Mouse (Mus musculus) T-helper 2 cell (primary cell): ENCODE data around the gene Lag3.

Experiments
- in situ Hi-C: fragments of 300-600 bp; cut with MboI, MseI; formaldehyde crosslinking; loops from one replicate; pipeline ENCODE4 v1.15.1; 2025; ENCODE audit warnings: high pct_unique_total_duplicates

Lag3 gene

DNA sequence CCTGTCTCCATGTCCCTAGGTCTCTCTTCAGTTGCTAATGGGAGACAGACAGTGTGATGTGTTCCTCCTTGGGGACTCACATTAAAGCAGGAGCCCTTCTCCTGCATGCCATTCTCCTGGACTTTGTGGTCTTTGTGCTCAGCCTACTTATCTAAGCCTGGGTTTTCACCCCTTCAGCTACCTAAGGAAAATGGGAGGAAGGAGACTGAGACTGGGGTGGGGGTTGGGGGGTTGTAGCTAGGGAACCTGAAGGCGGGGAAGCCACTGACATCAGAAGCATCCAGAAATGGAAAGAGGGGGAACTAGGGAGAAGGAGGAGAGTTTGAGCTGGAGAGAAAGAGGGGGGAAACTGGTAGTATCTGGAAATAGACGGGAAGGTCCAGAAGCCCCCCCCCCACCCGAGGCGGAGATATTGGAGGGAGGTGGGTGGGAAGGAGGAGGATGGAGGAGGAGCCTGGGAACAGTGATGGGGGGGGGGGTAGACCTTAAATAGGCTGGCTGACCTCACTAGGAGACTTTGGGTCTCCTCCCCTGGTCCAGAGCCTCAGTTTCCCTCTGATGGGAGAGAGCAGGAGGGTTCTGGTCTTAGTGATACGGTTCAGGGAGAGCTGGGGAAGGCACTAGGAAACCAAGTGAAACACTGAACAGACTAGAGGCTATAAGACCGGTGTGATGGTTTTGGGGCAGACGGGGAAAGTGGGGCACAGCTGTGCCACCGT, 48.9 kb downstream of the Lag3 start:
- in situ Hi-C loops: no loop called here

DNA sequence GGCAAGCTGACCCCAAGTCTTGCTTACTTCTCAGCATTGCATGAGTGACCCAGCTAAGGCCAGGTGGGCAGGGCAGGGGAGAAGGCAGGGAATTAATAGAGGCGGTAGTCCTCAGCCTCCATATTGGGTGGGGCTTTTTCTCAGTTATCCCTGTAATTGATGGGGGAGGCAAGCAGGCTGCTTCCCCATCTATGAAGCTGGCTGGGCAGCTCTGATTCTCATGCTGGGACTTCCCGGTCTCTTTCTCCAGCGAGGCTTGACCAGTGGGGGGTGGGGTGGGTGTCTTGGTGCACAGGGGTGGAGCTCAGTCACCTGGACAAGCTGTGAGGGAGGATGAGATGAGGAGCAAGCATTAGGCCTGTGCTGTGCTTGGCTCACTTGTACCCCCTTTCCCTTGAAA, 49.7 kb downstream of the Lag3 start:
- in situ Hi-C loops: no loop called here

DNA sequence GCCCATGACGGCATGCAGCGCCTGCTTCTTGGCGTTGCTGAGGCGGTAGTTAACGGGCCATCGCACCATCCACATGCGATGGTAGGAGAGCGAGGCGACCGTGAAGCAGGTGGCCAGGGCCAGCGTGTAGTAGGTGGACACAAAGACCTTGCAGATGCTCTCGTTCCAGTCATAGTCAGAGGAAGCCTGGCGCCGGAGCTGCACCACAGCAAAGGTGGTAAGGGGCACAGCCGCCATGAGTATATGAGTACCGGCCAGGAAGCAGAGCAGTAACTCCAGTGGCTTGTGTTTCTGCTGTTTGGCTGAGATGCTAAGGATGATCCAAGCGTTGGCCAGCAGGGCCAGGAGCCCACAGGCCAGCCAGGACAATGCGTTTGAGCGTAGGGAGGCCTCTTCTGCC, 50.2 kb downstream of the Lag3 start:
- in situ Hi-C loops: no loop called here

DNA sequence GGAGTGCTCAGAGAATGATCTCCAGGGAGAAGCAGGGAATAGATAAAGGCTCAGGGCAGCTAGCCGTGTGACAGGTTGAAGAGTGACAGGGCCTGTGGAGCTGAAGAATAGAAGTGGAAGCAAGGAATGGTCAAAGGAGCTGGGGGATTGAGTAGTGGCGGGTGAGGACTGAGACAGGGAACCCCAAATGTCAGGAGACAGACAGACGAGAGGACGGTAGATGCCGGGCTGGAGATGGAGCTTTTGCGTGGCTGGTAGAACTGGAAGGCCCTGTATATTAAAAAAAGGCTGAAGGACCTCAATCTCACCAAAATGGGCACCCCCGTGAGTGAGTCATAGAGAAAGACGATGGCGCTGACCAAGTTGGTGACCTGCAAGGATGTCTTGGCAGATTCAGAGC, 51.0 kb downstream of the Lag3 start:
- in situ Hi-C loops: no loop called here

DNA sequence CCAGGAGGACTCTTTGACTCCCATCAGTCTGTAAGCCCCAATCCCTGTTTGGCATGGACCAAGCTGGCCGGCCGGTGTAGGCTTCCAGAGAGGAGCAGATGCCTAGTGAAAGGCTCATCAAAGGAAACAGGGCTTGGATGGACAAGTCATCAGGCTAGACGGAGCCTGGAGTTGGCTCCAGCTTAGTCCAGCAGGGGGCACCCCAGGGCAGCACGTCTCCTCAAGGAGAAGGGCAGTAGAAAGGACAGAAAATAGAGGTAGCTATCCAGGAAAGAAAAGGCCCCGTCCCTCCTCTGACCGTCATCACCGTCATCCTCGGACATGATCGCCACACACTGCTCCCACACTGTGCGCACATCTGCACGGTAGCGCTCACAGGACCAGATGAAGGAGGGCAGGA, 51.8 kb downstream of the Lag3 start:
- in situ Hi-C loops: loop anchor here (5.0 to 10.0 kb wide), 2 partner anchors 73 to 175 kb away; partner anchors contain the start of genes Ing4 and Mlf2

DNA sequence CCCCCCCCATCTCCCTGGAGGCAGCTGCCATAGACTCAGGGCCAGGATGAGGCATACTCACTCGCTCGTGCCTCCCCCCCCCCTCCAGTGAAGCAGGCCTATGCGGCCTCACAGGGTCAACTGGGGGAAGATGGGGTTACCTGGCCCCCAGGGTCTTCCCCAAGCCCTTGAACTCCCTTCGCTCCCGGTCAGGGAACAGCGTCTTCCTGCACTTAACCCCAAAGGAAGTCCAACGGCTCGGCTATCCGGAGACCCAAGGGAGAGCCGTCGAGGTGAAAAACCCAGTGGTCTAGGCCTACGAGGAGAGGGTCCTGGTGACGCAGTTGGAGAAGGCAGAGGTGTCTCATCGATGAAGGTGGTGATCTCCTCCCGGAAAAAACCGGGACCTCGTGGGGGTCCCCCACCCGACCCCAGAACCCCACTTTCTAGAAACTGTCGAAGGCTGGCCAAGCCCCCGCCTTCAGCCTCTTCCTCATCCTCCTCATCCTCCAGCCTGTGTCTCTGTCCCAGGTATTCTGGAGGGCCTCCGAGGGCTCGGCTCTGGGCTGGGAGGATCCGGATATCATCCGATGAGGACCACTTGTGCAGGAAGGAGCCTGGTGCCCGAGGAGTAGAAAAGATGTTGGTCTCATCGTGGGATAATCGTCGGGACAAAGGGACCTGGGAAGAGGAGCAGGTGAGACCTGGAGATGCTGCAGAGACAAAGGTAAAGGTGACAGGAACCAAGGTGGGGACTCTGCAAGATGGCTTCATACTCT, 52.8 kb downstream of the Lag3 start:
- in situ Hi-C loops: loop anchor here (5.0 to 10.0 kb wide), 2 partner anchors 74 to 176 kb away; partner anchors contain the start of genes Ing4 and Mlf2

DNA sequence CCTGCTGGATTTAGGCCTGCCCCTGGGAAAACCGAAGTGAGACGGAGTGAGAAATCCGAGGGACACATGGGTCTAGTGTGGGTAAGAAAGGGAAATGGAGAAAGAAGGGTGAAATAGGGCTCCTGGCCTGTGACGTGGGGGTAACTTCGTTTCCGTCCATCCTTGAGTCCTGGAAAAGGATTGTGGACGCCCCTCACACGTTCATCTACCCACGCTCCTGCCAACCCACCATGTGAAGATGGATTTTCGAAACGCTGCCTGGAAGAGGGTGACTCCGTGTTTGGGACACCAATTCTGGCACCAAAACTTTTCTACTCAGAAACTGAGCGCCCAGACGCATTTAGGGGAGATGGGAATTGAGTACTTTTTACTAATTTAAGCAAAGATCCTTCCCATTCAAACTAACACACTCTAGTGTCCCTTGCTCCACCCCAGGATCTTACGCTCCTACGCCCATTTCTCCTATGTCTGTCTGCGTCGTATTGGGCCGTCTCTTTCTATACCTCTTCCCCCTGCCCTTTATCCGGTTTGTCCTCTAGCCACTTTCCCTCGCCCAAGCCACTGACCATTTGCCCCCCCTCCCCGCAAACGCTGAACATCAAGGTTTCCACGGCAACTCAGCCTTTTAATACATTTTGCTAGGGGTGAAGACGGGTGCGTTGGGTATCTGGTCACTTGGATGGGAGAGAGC, 53.5 kb downstream of the Lag3 start:
- in situ Hi-C loops: loop anchor here (5.0 to 10.0 kb wide), 2 partner anchors 74 to 177 kb away; partner anchors contain the start of genes Ing4 and Mlf2

DNA sequence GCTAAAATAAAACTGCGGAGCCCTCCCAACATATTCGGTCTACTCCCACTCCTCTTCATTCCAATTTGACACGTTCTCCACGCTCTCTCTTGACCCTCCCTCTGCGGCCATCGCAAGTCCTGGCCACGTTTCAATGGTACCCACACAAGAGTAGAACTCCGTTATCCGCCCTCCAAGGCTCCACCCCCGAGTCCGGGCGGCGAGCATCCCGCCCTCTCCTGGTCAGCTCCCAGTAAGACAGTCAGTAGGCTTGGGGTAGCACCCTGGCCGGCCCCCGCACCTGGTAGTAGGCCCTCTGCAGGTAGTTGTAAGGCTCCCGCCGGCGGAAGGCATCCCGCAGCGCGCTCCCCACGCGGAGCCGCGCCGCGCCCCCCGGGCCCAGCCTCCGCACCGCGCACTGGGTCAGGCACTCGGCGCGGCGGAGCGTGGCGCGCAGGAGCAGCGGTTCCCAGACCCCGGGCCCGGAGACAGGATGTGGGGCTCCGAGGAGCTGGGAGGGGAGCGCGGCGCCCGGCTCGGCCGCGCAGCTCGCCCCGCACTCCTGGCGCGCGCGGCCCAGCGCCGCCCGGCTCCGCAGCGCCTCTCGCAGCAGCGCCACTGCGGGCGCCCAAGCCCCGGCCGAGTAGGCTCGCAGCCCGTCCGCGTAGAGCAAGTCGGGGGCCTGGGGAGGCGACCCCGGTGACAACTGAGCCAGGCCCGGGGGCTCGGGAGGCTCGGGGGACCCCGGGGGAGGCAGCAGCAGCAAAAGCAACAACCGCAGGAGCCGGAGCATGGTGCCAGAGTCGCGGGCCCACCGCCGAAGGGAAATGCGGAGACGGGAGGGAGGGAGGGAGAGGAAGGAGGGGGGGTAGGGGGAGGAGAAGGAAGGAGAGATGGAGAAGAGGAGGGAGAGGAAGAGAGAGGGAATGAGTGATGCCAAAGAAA, 54.3 kb downstream of the Lag3 start, which contains the start of gene P3h3:
Gene P3h3 (minus strand): TSS at position 837 of the 924 bp plus-strand sequence.
- in situ Hi-C loops: loop anchor here (5.0 to 10.0 kb wide), 2 partner anchors 75 to 178 kb away; partner anchors contain the start of genes Ing4 and Mlf2

DNA sequence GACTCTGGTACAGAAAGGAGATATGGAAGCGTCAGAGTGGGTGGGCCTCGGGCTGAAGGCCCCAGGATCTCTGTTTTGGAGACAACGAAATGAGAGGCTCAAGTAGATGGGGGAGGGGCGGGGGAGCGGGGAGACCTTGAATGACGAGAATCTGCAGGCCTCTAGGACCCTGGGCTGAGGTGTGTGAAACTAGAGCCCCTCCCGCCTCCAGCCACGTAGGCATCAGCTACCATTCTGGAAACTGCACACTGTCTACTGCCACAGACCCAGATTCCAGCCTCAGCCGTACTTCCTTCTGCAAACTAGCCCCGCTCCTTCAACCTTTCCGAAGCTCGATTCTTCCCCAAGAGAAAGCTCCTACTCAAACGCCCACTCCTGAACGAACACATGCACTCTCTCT, 55.2 kb downstream of the Lag3 start:
- in situ Hi-C loops: loop anchor here (5.0 to 10.0 kb wide), 2 partner anchors 76 to 178 kb away; partner anchors contain the start of genes Ing4 and Mlf2

DNA sequence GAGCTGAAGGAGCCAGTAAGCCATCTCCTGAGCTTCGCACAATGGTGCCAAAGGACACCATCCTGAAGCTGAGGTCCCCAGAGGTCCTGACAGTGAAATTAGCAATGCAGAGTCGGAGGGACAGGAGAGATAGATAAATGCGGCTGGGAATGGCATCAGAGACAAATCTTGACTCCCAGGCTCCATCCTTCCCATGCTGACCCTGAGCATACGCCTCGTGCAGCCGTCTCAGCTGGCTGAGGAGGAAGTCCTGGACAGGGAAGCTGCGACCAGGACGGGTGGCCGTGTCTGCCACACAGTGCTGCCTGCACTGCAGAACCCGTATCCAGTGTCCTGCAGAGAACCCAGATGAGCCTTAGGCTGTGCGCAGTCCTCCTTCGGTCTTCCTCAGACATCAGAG, 56.9 kb downstream of the Lag3 start:
- in situ Hi-C loops: loop anchor here (5.0 to 10.0 kb wide), 2 partner anchors 78 to 180 kb away; partner anchors contain the start of genes Ing4 and Mlf2
